Mouse (Mus musculus) frontal cortex, adult (tissue): ENCODE data around the gene Gm37419.
A peak's percentile ranks its signal among the peaks of the same experiment; 100 is the strongest.

Experiments
- ATAC-seq: cut with Nextera tagmentation; 2 replicates; pipeline ENCODE4 v1.9.2; 2017; ENCODE audit warnings: mild to moderate bottlenecking, moderate library complexity, mixed read lengths; ENCODE audit not compliant: low TSS enrichment

Gene Gm37419

DNA sequence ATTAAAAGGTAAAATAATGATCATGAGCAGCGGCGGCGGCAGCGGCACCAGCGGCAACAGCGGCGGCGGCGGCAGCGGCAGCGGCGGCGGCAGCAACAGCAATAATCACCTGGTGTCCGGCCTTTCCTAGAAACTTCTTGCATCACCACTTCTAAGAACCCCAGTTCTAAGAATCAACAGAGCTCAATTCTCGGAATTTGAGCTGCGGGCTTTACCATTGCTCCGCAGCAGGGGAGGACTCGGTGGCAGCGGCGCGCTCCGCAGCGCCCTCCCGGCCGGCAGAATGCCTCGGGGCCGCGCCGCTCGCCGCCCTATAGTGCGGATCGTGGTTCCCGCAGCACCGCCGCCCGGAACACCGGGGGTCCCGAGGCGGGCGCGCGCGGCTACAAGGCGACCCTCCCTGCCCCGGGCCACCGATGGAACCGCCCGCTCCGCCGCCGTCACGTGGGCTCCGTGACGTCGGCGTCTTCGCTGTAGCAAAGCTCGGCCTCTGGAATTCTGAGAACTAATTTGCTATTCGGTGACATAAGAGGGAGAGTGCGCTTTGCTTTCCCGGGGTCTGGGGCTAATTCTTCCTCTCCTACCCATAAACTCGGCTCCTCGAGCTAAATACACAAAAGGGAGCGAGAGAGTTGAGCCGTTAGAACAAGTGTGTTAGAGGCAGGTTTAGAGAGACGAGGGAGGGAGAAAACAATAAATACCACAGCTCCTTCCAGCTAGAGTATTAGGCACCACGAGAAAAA, at the start of gene Gm37419, which contains the start of gene Bcl6:
Gene Gm37419 (plus strand): TSS at position 17 of the 743 bp plus-strand sequence.
Gene Bcl6 (minus strand): TSS at position 387 of the 743 bp plus-strand sequence.
- ATAC-seq = peak; percentile 76

DNA sequence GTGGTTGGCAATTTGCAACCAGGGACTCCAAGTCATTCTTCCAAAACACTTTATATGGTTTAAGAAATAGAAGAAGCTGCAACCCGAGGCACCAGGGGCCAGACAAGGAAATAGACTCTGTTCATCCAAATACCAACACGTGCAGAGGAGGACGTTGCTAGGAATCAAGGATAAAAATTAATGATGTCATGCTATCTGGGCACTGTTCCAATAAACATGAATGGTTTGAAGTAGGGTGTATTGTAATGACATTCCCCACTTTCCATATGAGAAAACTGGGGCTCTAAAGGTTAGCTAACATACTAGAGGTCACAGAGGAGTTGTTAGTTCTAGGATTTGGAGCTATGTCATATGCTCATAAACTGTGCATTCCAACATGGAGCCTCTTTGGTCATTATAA, 43.5 kb upstream of the Gm37419 start:
- ATAC-seq = no peak

- ATAC-seq = no peak
Measured at GRCm38 (mm10) chr16:23947654-23948053, 40.6 kb upstream of the Gm37419 start.

- no peak for ATAC-seq
Measured at GRCm38 (mm10) chr16:23952101-23952727, 36.1 kb upstream of the Gm37419 start.

- peak; percentile 67 for ATAC-seq
Measured at GRCm38 (mm10) chr16:23953189-23953958, 34.9 kb upstream of the Gm37419 start.

- no peak for ATAC-seq
Measured at GRCm38 (mm10) chr16:23953959-23954260, 34.4 kb upstream of the Gm37419 start.

DNA sequence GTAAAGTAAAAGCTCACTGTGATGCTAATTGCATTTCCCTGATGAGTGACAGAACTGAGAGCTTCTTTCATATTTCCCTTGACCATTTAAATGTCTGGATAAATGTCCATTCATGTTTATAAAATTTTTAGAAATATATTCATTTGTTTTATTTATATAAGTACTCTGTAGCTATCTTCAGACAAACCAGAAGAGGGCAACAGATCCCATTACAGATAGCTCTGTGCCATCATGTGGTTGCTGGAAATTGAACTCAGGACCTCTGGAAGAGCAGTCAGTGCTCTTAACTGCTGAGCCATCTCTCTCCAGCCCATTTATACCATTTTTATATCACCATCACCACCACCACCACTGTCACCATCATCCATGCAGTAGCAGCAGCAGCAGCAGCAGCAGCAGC, 29.3 kb upstream of the Gm37419 start:
- no peak for ATAC-seq

DNA sequence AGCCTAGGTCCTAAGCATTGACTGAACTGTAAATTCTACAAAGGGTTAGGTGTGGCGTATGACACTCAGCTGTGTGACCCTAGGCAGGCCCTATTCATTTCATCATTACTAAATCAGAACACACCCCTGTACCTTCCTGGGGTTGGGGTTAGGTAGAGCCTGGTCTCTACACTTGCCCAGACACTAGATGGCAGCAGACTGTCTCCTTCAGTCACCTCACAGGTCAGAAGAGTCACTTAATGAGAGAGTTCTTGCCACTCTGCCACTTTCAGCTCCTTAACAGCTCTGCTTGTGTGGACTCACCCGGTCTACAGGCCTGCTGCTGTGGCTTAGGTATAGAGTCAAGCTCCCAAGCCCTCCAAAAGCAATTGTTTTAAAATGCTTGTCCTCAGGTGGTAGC, 25.9 kb upstream of the Gm37419 start:
- no peak; the same call in 1 of the 2 replicates for ATAC-seq

DNA sequence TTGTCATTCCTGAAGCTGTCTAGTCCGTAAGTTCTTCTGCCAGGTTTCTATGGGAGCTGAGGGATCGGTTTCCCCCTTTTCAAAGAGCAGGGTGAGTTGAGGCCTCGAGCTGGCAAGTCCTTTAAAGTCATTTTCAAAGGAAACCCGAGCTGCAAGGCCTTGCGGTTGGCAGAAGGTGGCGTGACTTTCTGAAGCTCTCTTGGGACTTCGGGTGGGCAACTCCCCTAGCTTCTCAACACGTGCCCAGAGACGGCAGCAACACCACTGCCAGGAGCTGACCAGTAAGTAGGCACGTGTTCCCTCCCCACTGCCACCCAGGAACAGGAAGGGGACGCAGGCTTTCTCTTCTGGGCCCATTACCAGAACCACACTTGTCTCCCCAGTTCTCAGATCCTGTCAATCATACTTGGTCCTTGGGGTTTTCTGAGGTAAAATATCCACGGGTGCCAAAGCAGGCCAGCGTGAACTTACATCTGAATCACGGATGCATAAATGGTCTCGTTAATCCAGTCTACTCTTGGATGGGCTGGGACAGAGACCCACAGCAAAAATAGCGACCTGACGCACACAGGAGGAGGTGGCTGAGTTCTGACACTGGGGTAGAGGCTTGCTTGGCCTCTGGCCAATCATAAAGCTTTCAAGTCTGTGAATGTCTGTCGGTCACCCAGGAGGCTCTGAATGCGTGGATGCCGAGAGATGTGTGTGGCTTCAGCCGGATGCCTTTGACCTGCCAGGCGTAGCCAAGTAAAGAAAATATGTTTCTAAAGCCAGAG, 24.2 kb upstream of the Gm37419 start:
- peak; percentile 32; the same call in 1 of the 2 replicates for ATAC-seq

- no peak for ATAC-seq
Measured at GRCm38 (mm10) chr16:23964706-23965367, 23.4 kb upstream of the Gm37419 start.

GRCm38 (mm10) chr16:23966066-23966465, 22.2 kb upstream of the Gm37419 start:
- ATAC-seq = no peak

DNA sequence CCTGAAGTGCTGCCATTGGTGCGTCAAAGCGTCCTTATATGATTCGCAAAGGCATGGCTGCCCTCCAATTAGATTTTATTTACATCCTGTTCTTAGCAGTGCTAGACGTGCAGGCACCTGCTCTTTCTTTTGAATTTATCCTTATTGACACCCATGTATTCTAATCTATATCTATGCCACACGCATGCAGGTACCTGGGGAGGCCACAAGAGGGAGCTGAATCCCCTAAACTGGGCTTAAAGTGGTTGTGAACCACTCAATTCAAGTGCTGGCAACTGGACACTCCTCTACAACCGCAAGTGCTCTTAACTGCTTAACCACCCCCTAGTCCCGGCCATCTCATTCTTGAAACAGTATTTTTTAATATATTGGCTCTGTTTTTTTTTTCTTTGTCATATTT, 21.0 kb upstream of the Gm37419 start:
- no peak for ATAC-seq

GRCm38 (mm10) chr16:23968888-23969287, 19.4 kb upstream of the Gm37419 start:
- ATAC-seq = no peak

- no peak for ATAC-seq
Measured at GRCm38 (mm10) chr16:23969919-23970318, 18.4 kb upstream of the Gm37419 start.

- ATAC-seq = no peak
Measured at GRCm38 (mm10) chr16:23972126-23972740, 16.0 kb upstream of the Gm37419 start.

- ATAC-seq = no peak
Measured at GRCm38 (mm10) chr16:23972901-23973300, 15.4 kb upstream of the Gm37419 start.

GRCm38 (mm10) chr16:23973635-23974367, 14.5 kb upstream of the Gm37419 start:
- ATAC-seq = no peak

GRCm38 (mm10) chr16:23976196-23976595, 12.1 kb upstream of the Gm37419 start:
- ATAC-seq = no peak

GRCm38 (mm10) chr16:23977732-23978131, 10.6 kb upstream of the Gm37419 start:
- no peak for ATAC-seq

GRCm38 (mm10) chr16:23978495-23978894, 9.8 kb upstream of the Gm37419 start:
- peak; percentile 25; the same call in 1 of the 2 replicates for ATAC-seq
